Comparison of ENCODE assay signal across 12 mouse cellular contexts in genomic region chr4:107084343-107084742, GRCm38 (mm10). TPM values are rescaled to one million over a fixed set of nuclear protein-coding genes. Genes with fewer than 3 reads are reported as not detected.
DNase-seq lines count a peak whose midpoint lies in the region; ATAC-seq and TF ChIP-seq lines count a peak whose summit lies in the region.
"Had no signal": no experiment of that assay in that cellular context is flagged by ENCODE, and none has a peak within 500 bp of the region (broad histone marks: within the 10 kb centered on the region; RNA-seq: fewer than 3 reads in every experiment).

No protein-coding gene starts in this region.

- peak overlapping the region; percentile 19; the same call in 1 of the 2 replicates for H3K4me3 ChIP-seq in embryonic facial prominence, embryonic 10.5 days
- H3K4me3 ChIP-seq in hindbrain, embryonic 13.5 days, result no peak overlapping the region
- H3K4me3 ChIP-seq in midbrain, postnatal 0 days (ENCODE audit: low read depth, low read length), result no peak overlapping the region

- WGBS in embryonic facial prominence, embryonic 10.5 days, result 31% methylated on average over 1 of the region's 1 CpGs
- 14% methylated on average over 1 of the region's 1 CpGs for WGBS in hindbrain, embryonic 13.5 days
- WGBS in midbrain, postnatal 0 days, result 0% methylated on average over 1 of the region's 1 CpGs

- peak; percentile 78 for ATAC-seq in hindbrain, embryonic 13.5 days (ENCODE audit: low FRiP score)
- peak; percentile 25 for ATAC-seq in midbrain, postnatal 0 days (ENCODE audit: low FRiP score)

- peaks cover 40% of the 10 kb centered on the region for H3K4me1 ChIP-seq in embryonic facial prominence, embryonic 10.5 days
- H3K4me1 ChIP-seq in hindbrain, embryonic 13.5 days (replicated peaks), result peaks cover 34% of the 10 kb centered on the region
- H3K4me1 ChIP-seq in midbrain, postnatal 0 days (ENCODE audit: insufficient read depth, low read length), result peaks cover 16% of the 10 kb centered on the region

- DNase-seq in kidney, postnatal 10 days, result peak; percentile 46
- DNase-seq in kidney, adult 8-10 months, result no peak
- no peak for DNase-seq in embryonic facial prominence, embryonic 10.5 days (ENCODE audit: low spot score)
- peak; percentile 43 for DNase-seq in midbrain, postnatal 0 days (ENCODE audit: low spot score)
- DNase-seq in gastrocnemius, postnatal 10 days, result no peak
- DNase-seq in thymus, postnatal 4 days, result no peak
- DNase-seq in layer of hippocampus, adult 9-11 months, result no peak
- DNase-seq: thymus, postnatal 25 days had no signal

- no peaks in the 10 kb centered on the region for H3K9me3 ChIP-seq in embryonic facial prominence, embryonic 10.5 days
- H3K9me3 ChIP-seq in hindbrain, embryonic 13.5 days, result no peaks in the 10 kb centered on the region
- H3K9me3 ChIP-seq in midbrain, postnatal 0 days (ENCODE audit: low read length), result no peaks in the 10 kb centered on the region

- no peaks in the 10 kb centered on the region for H3K27me3 ChIP-seq in embryonic facial prominence, embryonic 10.5 days (replicated peaks; ENCODE audit: low read depth, poor library complexity, severe bottlenecking)
- no peaks in the 10 kb centered on the region for H3K27me3 ChIP-seq in hindbrain, embryonic 13.5 days
- H3K27me3 ChIP-seq in midbrain, postnatal 0 days (ENCODE audit: insufficient read depth, low read length), result no peaks in the 10 kb centered on the region

- H3K4me2 ChIP-seq in hindbrain, embryonic 13.5 days, result no peak overlapping the region; the same call in 1 of the 2 replicates
- no peak overlapping the region for H3K4me2 ChIP-seq in midbrain, postnatal 0 days (ENCODE audit: low read depth, low read length, poor library complexity, severe bottlenecking)

- no peak for TF ChIP-seq CTCF in midbrain, postnatal 0 days (IDR thresholded peaks at IDR 0.05)

- H3K36me3 ChIP-seq in embryonic facial prominence, embryonic 10.5 days (replicated peaks), result no peaks in the 10 kb centered on the region
- no peaks in the 10 kb centered on the region for H3K36me3 ChIP-seq in hindbrain, embryonic 13.5 days
- H3K36me3 ChIP-seq in midbrain, postnatal 0 days (ENCODE audit: insufficient read depth, low read length), result no peaks in the 10 kb centered on the region

- peak overlapping the region; percentile 81 for H3K27ac ChIP-seq in embryonic facial prominence, embryonic 10.5 days (replicated peaks)
- peak overlapping the region; percentile 83 for H3K27ac ChIP-seq in hindbrain, embryonic 13.5 days
- H3K27ac ChIP-seq in midbrain, postnatal 0 days (ENCODE audit: low read depth, low read length), result peak overlapping the region; percentile 69

- H3K9ac ChIP-seq in hindbrain, embryonic 13.5 days, result no peak overlapping the region
- no peak overlapping the region for H3K9ac ChIP-seq in midbrain, postnatal 0 days (replicated peaks; ENCODE audit: low read length, poor library complexity, severe bottlenecking)

RNA-seq across cellular contexts. Expression of gene Cdcp2, which starts 12.3 kb away (rescaled TPM):
- 0.21 and 0.22 TPM in 2 replicates for polyA plus RNA-seq in embryonic facial prominence, embryonic 10.5 days (2016; fragmentation: Nextera tagmentation; extraction: Ambion mirVana)
- 0.06 TPM in 1 of 2 replicates, not detected in the other for polyA plus RNA-seq in hindbrain, embryonic 13.5 days (2015; fragmentation: Nextera tagmentation; extraction: Ambion mirVana)
- total RNA-seq in midbrain, postnatal 0 days (2014; rRNA removed), result 0.22 TPM in 1 of 2 replicates, not detected in the other
- polyA plus RNA-seq in midbrain, postnatal 0 days (2015; fragmentation: Nextera tagmentation; extraction: Ambion mirVana), result 0.06 and 0.12 TPM in 2 replicates
- not detected for total RNA-seq in gastrocnemius, postnatal 10 days (2021)
- total RNA-seq: heart, adult 18-20 months; layer of hippocampus, adult 8-10 months had no signal
- polyA plus RNA-seq: liver, embryonic 16.5 days had no signal

RNA-seq across cellular contexts. Expression of gene Cyb5rl, which starts 17.6 kb away (rescaled TPM):
- polyA plus RNA-seq in embryonic facial prominence, embryonic 10.5 days (2016; fragmentation: Nextera tagmentation; extraction: Ambion mirVana), result 8.1 and 10.4 TPM in 2 replicates
- 4.7 and 5.4 TPM in 2 replicates for polyA plus RNA-seq in hindbrain, embryonic 13.5 days (2015; fragmentation: Nextera tagmentation; extraction: Ambion mirVana)
- 5.1 and 20.5 TPM in 2 replicates for total RNA-seq in midbrain, postnatal 0 days (2014; rRNA removed)
- 4.6 and 5.6 TPM in 2 replicates for polyA plus RNA-seq in midbrain, postnatal 0 days (2015; fragmentation: Nextera tagmentation; extraction: Ambion mirVana)
- total RNA-seq in gastrocnemius, postnatal 10 days (2021), result 10 to 100 TPM; 14.9 to 17.2 TPM

RNA-seq across cellular contexts. Expression of gene Mrpl37, which starts 17.7 kb away (rescaled TPM):
- 129 and 136 TPM in 2 replicates for polyA plus RNA-seq in embryonic facial prominence, embryonic 10.5 days (2016; fragmentation: Nextera tagmentation; extraction: Ambion mirVana)
- polyA plus RNA-seq in hindbrain, embryonic 13.5 days (2015; fragmentation: Nextera tagmentation; extraction: Ambion mirVana), result 76.4 and 76.6 TPM in 2 replicates
- 51.7 and 53.3 TPM in 2 replicates for total RNA-seq in midbrain, postnatal 0 days (2014; rRNA removed)
- polyA plus RNA-seq in midbrain, postnatal 0 days (2015; fragmentation: Nextera tagmentation; extraction: Ambion mirVana), result 71.5 and 76.7 TPM in 2 replicates
- 10 to 100 TPM; 70.9 to 80.3 TPM for total RNA-seq in gastrocnemius, postnatal 10 days (2021)

Comparison
In these comparisons a context has a peak if more than half of its experiments do, and no peak if none do; other contexts are left out.
1. DNase-seq: peak in kidney, postnatal 10 days (single experiment) and midbrain, postnatal 0 days (single experiment); none in kidney, adult 8-10 months (0 of 2), embryonic facial prominence, embryonic 10.5 days (single experiment), gastrocnemius, postnatal 10 days (single experiment), thymus, postnatal 4 days (single experiment) and layer of hippocampus, adult 9-11 months (single experiment).
2. Peak in every context shown above with its lines, with median percentiles within 50 percentile points of each other: H3K27ac ChIP-seq.